Mouse (Mus musculus): Measurements from ENCODE around the gene Fxyd4. TPM values are rescaled to one million over a fixed set of nuclear protein-coding genes. Genes with fewer than 3 reads are reported as not detected.

The Fxyd4 gene
- polyA plus RNA-seq, 1 experiment, result 0.17 TPM

GRCm38 (mm10) chr6:117897800-117898199 is 39.7 kb downstream of the Fxyd4 start:
- no peak overlapping the region for H3K27ac ChIP-seq (ENCODE audit: insufficient read depth, low read length)
- no peaks in the 10 kb centered on the region for H3K4me1 ChIP-seq (ENCODE audit: control insufficient read depth, insufficient read depth, low read length)
- H3K4me3 ChIP-seq (ENCODE audit: insufficient read depth, low read length), result no peak overlapping the region
- no peak for TF ChIP-seq CTCF (IDR thresholded peaks at IDR 0.05; ENCODE audit: extremely low read depth, insufficient read depth, low read length)
- no peak for TF ChIP-seq POLR2A (IDR thresholded peaks at IDR 0.05; ENCODE audit: extremely low read depth, insufficient read depth, low read length)

GRCm38 (mm10) chr6:117893435-117893834 is 44.1 kb downstream of the Fxyd4 start:
- H3K27ac ChIP-seq (ENCODE audit: insufficient read depth, low read length), result no peak overlapping the region
- no peaks in the 10 kb centered on the region for H3K4me1 ChIP-seq (ENCODE audit: control insufficient read depth, insufficient read depth, low read length)
- no peak for TF ChIP-seq POLR2A (IDR thresholded peaks at IDR 0.05; ENCODE audit: extremely low read depth, insufficient read depth, low read length)
- no peak for TF ChIP-seq CTCF (IDR thresholded peaks at IDR 0.05; ENCODE audit: extremely low read depth, insufficient read depth, low read length)
- H3K4me3 ChIP-seq (ENCODE audit: insufficient read depth, low read length), result no peak overlapping the region

GRCm38 (mm10) chr6:117892386-117892785 is 45.1 kb downstream of the Fxyd4 start:
- Histone ChIP-seq H3K4me1 (ENCODE audit: control insufficient read depth, insufficient read depth, low read length) (no peaks in the 10 kb centered on the region), H3K27ac (ENCODE audit: insufficient read depth, low read length) (no peak overlapping the region), H3K4me3 (ENCODE audit: insufficient read depth, low read length) (no peak overlapping the region)
- TF ChIP-seq CTCF (IDR thresholded peaks at IDR 0.05; ENCODE audit: extremely low read depth, insufficient read depth, low read length) (no peak), POLR2A (IDR thresholded peaks at IDR 0.05; ENCODE audit: extremely low read depth, insufficient read depth, low read length) (no peak)

GRCm38 (mm10) chr6:117891369-117892160 is 45.9 kb downstream of the Fxyd4 start:
- Histone ChIP-seq H3K4me1 (ENCODE audit: control insufficient read depth, insufficient read depth, low read length) (no peaks in the 10 kb centered on the region), H3K27ac (ENCODE audit: insufficient read depth, low read length) (no peak overlapping the region), H3K4me3 (ENCODE audit: insufficient read depth, low read length) (no peak overlapping the region)
- TF ChIP-seq CTCF (IDR thresholded peaks at IDR 0.05; ENCODE audit: extremely low read depth, insufficient read depth, low read length) (no peak), POLR2A (IDR thresholded peaks at IDR 0.05; ENCODE audit: extremely low read depth, insufficient read depth, low read length) (no peak)

GRCm38 (mm10) chr6:117890257-117890656 is 47.2 kb downstream of the Fxyd4 start:
- TF ChIP-seq POLR2A (IDR thresholded peaks at IDR 0.05; ENCODE audit: extremely low read depth, insufficient read depth, low read length) (no peak), CTCF (IDR thresholded peaks at IDR 0.05; ENCODE audit: extremely low read depth, insufficient read depth, low read length) (no peak)
- Histone ChIP-seq H3K4me1 (ENCODE audit: control insufficient read depth, insufficient read depth, low read length) (no peaks in the 10 kb centered on the region), H3K27ac (ENCODE audit: insufficient read depth, low read length) (no peak overlapping the region), H3K4me3 (ENCODE audit: insufficient read depth, low read length) (no peak overlapping the region)

DNA sequence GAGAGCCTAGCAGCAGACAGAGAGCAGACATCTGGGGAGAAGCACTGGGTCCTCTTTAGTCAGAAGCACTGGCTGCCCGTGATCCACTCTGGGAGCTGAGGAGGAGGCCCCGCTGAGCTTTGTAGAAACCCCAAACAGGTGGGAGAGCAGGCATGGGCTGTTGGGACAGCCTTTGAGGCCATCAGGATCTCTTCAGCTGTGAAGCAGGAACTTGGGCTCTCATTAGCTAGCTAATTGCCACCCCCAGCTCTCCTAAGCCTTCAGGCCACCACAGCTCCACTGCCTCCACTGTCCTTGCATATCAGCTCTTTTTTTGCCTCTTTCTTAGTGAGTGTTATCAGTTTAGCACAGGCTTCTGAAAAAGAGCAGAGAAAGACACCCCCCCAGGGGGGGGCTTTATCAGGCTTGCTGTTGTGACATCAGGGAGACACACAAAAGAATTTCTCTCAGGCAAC is 48.8 kb downstream of the Fxyd4 start:
- no peak for TF ChIP-seq CTCF (IDR thresholded peaks at IDR 0.05; ENCODE audit: extremely low read depth, insufficient read depth, low read length)
- no peak for TF ChIP-seq POLR2A (IDR thresholded peaks at IDR 0.05; ENCODE audit: extremely low read depth, insufficient read depth, low read length)
- Histone ChIP-seq H3K4me1 (ENCODE audit: control insufficient read depth, insufficient read depth, low read length) (no peaks in the 10 kb centered on the region), H3K4me3 (ENCODE audit: insufficient read depth, low read length) (no peak overlapping the region), H3K27ac (ENCODE audit: insufficient read depth, low read length) (no peak overlapping the region)

- Histone ChIP-seq H3K4me3 (ENCODE audit: insufficient read depth, low read length) (no peak overlapping the region), H3K4me1 (ENCODE audit: control insufficient read depth, insufficient read depth, low read length) (no peaks in the 10 kb centered on the region), H3K27ac (ENCODE audit: insufficient read depth, low read length) (no peak overlapping the region)
- TF ChIP-seq CTCF (IDR thresholded peaks at IDR 0.05; ENCODE audit: extremely low read depth, insufficient read depth, low read length), result no peak
- TF ChIP-seq POLR2A (IDR thresholded peaks at IDR 0.05; ENCODE audit: extremely low read depth, insufficient read depth, low read length), result no peak
These were observed 49.5 kb downstream of the Fxyd4 start for GRCm38 (mm10) chr6:117888032-117888431.

- Histone ChIP-seq H3K4me3 (ENCODE audit: insufficient read depth, low read length) (no peak overlapping the region), H3K4me1 (ENCODE audit: control insufficient read depth, insufficient read depth, low read length) (no peaks in the 10 kb centered on the region)
- TF ChIP-seq CTCF (IDR thresholded peaks at IDR 0.05; ENCODE audit: extremely low read depth, insufficient read depth, low read length), result no peak
- TF ChIP-seq POLR2A (IDR thresholded peaks at IDR 0.05; ENCODE audit: extremely low read depth, insufficient read depth, low read length), result no peak
These were observed 51.5 kb downstream of the Fxyd4 start for GRCm38 (mm10) chr6:117885943-117886342.

More at GRCm38 (mm10) chr6:117885943-117886342, 51.5 kb downstream of the Fxyd4 start:
- no peak overlapping the region for H3K27ac ChIP-seq (ENCODE audit: insufficient read depth, low read length)

Other genes with a start within 250 kb of the Fxyd4 start
- 66.7 and 74.5 TPM in 2 replicates for gene Zfp637, start 96.5 kb downstream of the Fxyd4 start, polyA plus RNA-seq (2012; rRNA removed)
- 34.0 and 34.5 TPM in 2 replicates for gene Zfp239, start 75.6 kb downstream of the Fxyd4 start, polyA plus RNA-seq (2012; rRNA removed)
- 101 and 111 TPM in 2 replicates for gene Hnrnpf, start 37.4 kb downstream of the Fxyd4 start, polyA plus RNA-seq (2012; rRNA removed)
- gene Rasgef1a, start 73.7 kb upstream of the Fxyd4 start, polyA plus RNA-seq (2012; rRNA removed), result 160 and 164 TPM in 2 replicates
- gene Csgalnact2, start 201.4 kb upstream of the Fxyd4 start, polyA plus RNA-seq (2012; rRNA removed), result 8.9 and 9.1 TPM in 2 replicates